Mouse (Mus musculus) CH12.LX (cell line): ENCODE results near the gene Ubqln5.
A peak's percentile ranks its signal among the peaks of the same experiment; 100 is the strongest.

Experiments
- BHLHE40 ChIP-seq: IDR thresholded peaks from 2 replicates; pipeline ENCODE4 v1.6.1; 2011; ENCODE audit warnings: mild to moderate bottlenecking, low read depth, low read length, improper control_type of control experiment
- CTCF ChIP-seq, 2 experiments: IDR thresholded peaks in 1 of 2; conservative IDR thresholded peaks in 1 of 2; 2 replicates each; pipeline ENCODE4 v1.5.1; 2011 to 2012; ENCODE audit warnings: low read depth in 2 of 2, low read length in 2 of 2, improper control_type of control experiment in 1 of 2, inconsistent platforms in 1 of 2, mild to moderate bottlenecking in 1 of 2, moderate library complexity in 1 of 2
- ELF1 ChIP-seq: IDR thresholded peaks from 2 replicates; pipeline ENCODE4 v1.6.1; 2014; ENCODE audit warnings: low read depth, mild to moderate bottlenecking, inconsistent platforms, low read length, improper control_type of control experiment
- HCFC1 ChIP-seq: IDR thresholded peaks from 2 replicates; pipeline ENCODE4 v1.6.1; 2012; ENCODE audit warnings: low read depth, mild to moderate bottlenecking, inconsistent platforms, low read length, improper control_type of control experiment
- JUND ChIP-seq: conservative IDR thresholded peaks from 2 replicates; pipeline ENCODE4 v1.6.1; 2011; ENCODE audit warnings: low read depth, low read length, improper control_type of control experiment
- MAZ ChIP-seq: IDR thresholded peaks from 2 replicates; pipeline ENCODE4 v1.6.1; 2012; ENCODE audit warnings: low read depth, mild to moderate bottlenecking, inconsistent platforms, low read length, improper control_type of control experiment, moderate library complexity
- MXI1 ChIP-seq: IDR thresholded peaks from 2 replicates; pipeline ENCODE4 v1.6.1; 2011; ENCODE audit warnings: mild to moderate bottlenecking, low read depth, low read length, improper control_type of control experiment
- NRF1 ChIP-seq: IDR thresholded peaks from 2 replicates; pipeline ENCODE4 v1.6.1; 2014; ENCODE audit warnings: low read depth, mild to moderate bottlenecking, inconsistent platforms, low read length, improper control_type of control experiment, moderate library complexity
- POLR2A ChIP-seq: IDR thresholded peaks from 2 replicates; pipeline ENCODE4 v1.6.1; 2011; ENCODE audit warnings: low read depth, mild to moderate bottlenecking, improper control_type of control experiment, low read length
- POLR2AphosphoS2 ChIP-seq: IDR thresholded peaks from 2 replicates; pipeline ENCODE4 v1.6.1; 2011; ENCODE audit warnings: low read depth, low read length, improper control_type of control experiment
- RCOR1 ChIP-seq: conservative IDR thresholded peaks from 2 replicates; pipeline ENCODE4 v1.6.1; 2012; ENCODE audit warnings: low read depth, mild to moderate bottlenecking, inconsistent platforms, low read length, improper control_type of control experiment
- ZC3H11A ChIP-seq: IDR thresholded peaks from 2 replicates; pipeline ENCODE4 v1.6.1; 2012; ENCODE audit warnings: low read depth, mild to moderate bottlenecking, inconsistent platforms, low read length, improper control_type of control experiment
- ZMIZ1 ChIP-seq: IDR thresholded peaks from 2 replicates; pipeline ENCODE4 v1.6.1; 2012; ENCODE audit warnings: low read depth, mild to moderate bottlenecking, inconsistent platforms, low read length, improper control_type of control experiment

DNA sequence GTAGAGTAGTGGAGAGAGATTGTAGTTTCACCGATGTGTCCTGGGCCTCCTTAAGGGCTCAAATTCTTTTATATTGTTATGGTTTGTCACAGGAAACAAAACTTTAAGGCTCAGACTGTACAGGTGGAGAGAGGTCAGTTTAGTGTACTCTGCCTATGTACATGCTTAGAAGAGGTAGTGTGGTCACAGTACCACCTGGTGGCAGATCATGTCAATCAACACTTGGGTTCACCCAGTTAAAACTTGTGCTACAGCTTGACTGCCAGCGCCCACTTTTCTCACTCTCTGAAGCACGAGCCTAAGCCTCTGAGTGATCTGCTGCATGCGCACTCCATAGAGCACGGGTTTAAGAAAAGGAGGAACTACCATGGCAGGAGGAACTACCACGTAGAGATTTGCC is 37.5 kb upstream of the Ubqln5 start:
- TF ChIP-seq RCOR1: no peak
- TF ChIP-seq POLR2AphosphoS2: no peak
- TF ChIP-seq JUND: no peak
- TF ChIP-seq POLR2A: no peak
- TF ChIP-seq MAZ: no peak
- TF ChIP-seq CTCF (conservative IDR thresholded peaks at IDR 0.05 in 1 of 2, IDR thresholded peaks at IDR 0.05 in 1 of 2; ENCODE audit: low read depth in 2 of 2, low read length in 2 of 2): peak; percentile 9 to 61; a peak in 2 of 4 replicates
- no peak for TF ChIP-seq ZC3H11A
- TF ChIP-seq MXI1: no peak
- no peak for TF ChIP-seq NRF1
- TF ChIP-seq ZMIZ1: no peak
- TF ChIP-seq ELF1: no peak
- TF ChIP-seq HCFC1: no peak
- no peak for TF ChIP-seq BHLHE40
